In the genomic region with DNA sequence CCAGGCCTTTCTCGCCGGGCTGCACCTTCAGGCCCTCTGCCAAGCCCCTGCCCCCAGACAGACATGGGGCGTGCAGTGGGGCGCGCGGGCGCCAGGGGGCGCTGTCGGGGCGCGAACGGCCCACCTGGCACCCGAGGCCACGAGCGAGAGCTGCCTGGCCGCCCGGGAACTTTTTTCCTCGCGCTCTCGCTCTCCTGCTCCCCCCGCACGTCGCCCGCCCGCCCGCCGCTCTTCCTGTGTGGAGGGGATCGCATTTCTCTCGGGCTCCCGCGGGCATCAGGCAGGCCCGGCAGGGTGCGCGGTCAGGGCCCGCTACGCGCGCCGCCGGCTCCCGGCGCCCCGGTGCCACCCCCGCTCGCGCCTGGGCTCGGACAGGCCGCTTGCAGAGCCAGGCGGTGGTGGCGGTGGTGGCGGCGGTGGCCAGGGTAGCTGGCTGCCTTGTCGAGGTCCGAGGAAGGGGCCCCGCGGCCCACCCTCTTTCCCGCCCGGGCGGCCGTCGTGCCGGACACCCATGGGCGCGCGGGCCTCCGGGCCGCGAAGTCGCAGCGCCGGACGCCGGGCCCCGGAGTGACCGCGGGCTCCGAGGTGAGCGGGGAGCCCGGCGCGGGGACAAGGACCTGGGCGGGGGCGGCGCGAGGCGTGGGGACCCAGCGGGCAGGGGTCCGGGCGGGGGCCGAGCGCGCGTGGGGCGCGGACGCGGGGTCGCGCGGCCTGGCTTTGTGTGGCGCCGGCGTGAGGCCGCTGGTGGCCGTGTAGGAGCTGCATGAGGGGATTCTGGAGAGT, we compare ENCODE assay signal across 8 mouse cellular contexts. TPM values are rescaled to one million over a fixed set of nuclear protein-coding genes. Genes with fewer than 3 reads are reported as not detected.
A peak's percentile ranks its signal among the peaks of the same experiment; 100 is the strongest.
DNase-seq lines count a peak whose midpoint lies in the region; ATAC-seq and TF ChIP-seq lines count a peak whose summit lies in the region.

TSS of gene Rai1 (plus strand) at position 204 of the 783 bp plus-strand sequence.

- H3K27me3 ChIP-seq in ES-Bruce4 (ENCODE audit: control insufficient read depth, insufficient read depth, low read length, poor library complexity, severe bottlenecking) = peaks cover 10% of the 10 kb centered on the region
- no peaks in the 10 kb centered on the region for H3K27me3 ChIP-seq in lung, embryonic 15.5 days
- no peaks in the 10 kb centered on the region for H3K27me3 ChIP-seq in thymus, adult 2 months (ENCODE audit: control insufficient read depth, insufficient read depth, low read length)

- H3K27ac ChIP-seq in ES-Bruce4 (ENCODE audit: insufficient read depth, low read length) = no peak within 1 kb of the TSS
- H3K27ac ChIP-seq in lung, embryonic 15.5 days = peak within 1 kb of the TSS; percentile 96
- peak within 1 kb of the TSS; percentile 93 for H3K27ac ChIP-seq in olfactory bulb, adult 2 months (ENCODE audit: insufficient read depth, low read depth, low read length)
- H3K27ac ChIP-seq in thymus, adult 2 months (ENCODE audit: control insufficient read depth, insufficient read depth, low read length) = peak within 1 kb of the TSS; percentile 80

- H3K36me3 ChIP-seq in ES-Bruce4 (ENCODE audit: control insufficient read depth, insufficient read depth, low read length, poor library complexity, severe bottlenecking) = no peaks in the 10 kb centered on the region
- H3K36me3 ChIP-seq in lung, embryonic 15.5 days = no peaks in the 10 kb centered on the region
- H3K36me3 ChIP-seq in thymus, adult 2 months (ENCODE audit: control insufficient read depth, insufficient read depth, low read length) = no peaks in the 10 kb centered on the region

- 2% methylated on average over 103 of the region's 105 CpGs for WGBS in lung, embryonic 15.5 days
- under 1% methylated on average over 99 of the region's 105 CpGs for WGBS in olfactory bulb, adult 2 months
- WGBS in thymus, adult 2 months = 1% methylated on average over 104 of the region's 105 CpGs

- H3K9me3 ChIP-seq in ES-Bruce4 (replicated peaks; ENCODE audit: control insufficient read depth, insufficient read depth, low read length, poor library complexity, severe bottlenecking) = no peaks in the 10 kb centered on the region
- no peaks in the 10 kb centered on the region for H3K9me3 ChIP-seq in lung, embryonic 15.5 days

- TF ChIP-seq EP300 in ES-Bruce4 (IDR thresholded peaks at IDR 0.05; ENCODE audit: insufficient read depth, low read depth, low read length) = no peak

- peaks cover 8% of the 10 kb centered on the region for H3K4me1 ChIP-seq in ES-Bruce4 (ENCODE audit: control insufficient read depth, insufficient read depth, low read length)
- H3K4me1 ChIP-seq in lung, embryonic 15.5 days = peaks cover 60% of the 10 kb centered on the region
- H3K4me1 ChIP-seq in olfactory bulb, adult 2 months (ENCODE audit: control insufficient read depth, insufficient read depth, low read length) = peaks cover 33% of the 10 kb centered on the region
- H3K4me1 ChIP-seq in thymus, adult 2 months (replicated peaks; ENCODE audit: control insufficient read depth, insufficient read depth, low read length) = peaks cover 62% of the 10 kb centered on the region

- ATAC-seq in lung, embryonic 15.5 days (ENCODE audit: borderline replicate concordance, extremely low read depth, low FRiP score, low TSS enrichment) = peak; percentile 64

- H3K9ac ChIP-seq in ES-Bruce4 (ENCODE audit: low read depth, poor library complexity, severe bottlenecking) = peak within 1 kb of the TSS; percentile 99
- peak within 1 kb of the TSS; percentile 97 for H3K9ac ChIP-seq in lung, embryonic 15.5 days

- peak; percentile 96 for DNase-seq in cerebellum, adult 8-10 months
- peak; percentile 86 for DNase-seq in forelimb bud, embryonic 11.5 days (ENCODE audit: low read depth, low spot score)
- DNase-seq in heart, postnatal 4 days = peak; percentile 97
- peak; percentile 68 to 90 for DNase-seq in layer of hippocampus, adult 8-10 months (ENCODE audit: low spot score in 2 of 2)
- DNase-seq in thymus, adult 2 months = peak; percentile 96

- H3K4me3 ChIP-seq in ES-Bruce4 (ENCODE audit: low read depth, low read length) = peak within 1 kb of the TSS; percentile 64
- H3K4me3 ChIP-seq in lung, embryonic 15.5 days = peak within 1 kb of the TSS; percentile 82
- H3K4me3 ChIP-seq in olfactory bulb, adult 2 months (ENCODE audit: insufficient read depth, low read depth, low read length) = peak within 1 kb of the TSS; percentile 94
- peak within 1 kb of the TSS; percentile 96 for H3K4me3 ChIP-seq in thymus, adult 2 months (ENCODE audit: control insufficient read depth, insufficient read depth, low read length)

- peak; percentile 62 for TF ChIP-seq CTCF in ES-Bruce4 (IDR thresholded peaks at IDR 0.05; ENCODE audit: low read depth, low read length)
- peak; percentile 95 for TF ChIP-seq CTCF in olfactory bulb, adult 2 months (IDR thresholded peaks at IDR 0.05; ENCODE audit: insufficient read depth, low read depth, low read length)
- TF ChIP-seq CTCF in thymus, adult 2 months (IDR thresholded peaks at IDR 0.05; ENCODE audit: borderline replicate concordance, control insufficient read depth, extremely low read depth, insufficient read depth, low read length, poor library complexity) = peak; percentile 99

- peak within 1 kb of the TSS; percentile 70 for H3K4me2 ChIP-seq in lung, embryonic 15.5 days

- TF ChIP-seq POLR2A in ES-Bruce4 (IDR thresholded peaks at IDR 0.05; ENCODE audit: insufficient read depth, low read length) = no peak
- no peak for TF ChIP-seq POLR2A in olfactory bulb, adult 2 months (IDR thresholded peaks at IDR 0.05; ENCODE audit: insufficient read depth, low read depth, low read length)
- peak; percentile 75; the same call in 1 of the 2 replicates for TF ChIP-seq POLR2A in thymus, adult 2 months (IDR thresholded peaks at IDR 0.05; ENCODE audit: control insufficient read depth, extremely low read depth, insufficient read depth, low read length, poor library complexity)

RNA-seq across cellular contexts. Expression of gene Rai1, which starts in this region (rescaled TPM):
- polyA plus RNA-seq in ES-Bruce4 (2011; ENCODE audit: insufficient read depth, insufficient read length, low read depth, missing spikeins) = 21.9 and 27.4 TPM in 2 replicates
- 10 to 100 TPM; 50.6 to 58.0 TPM for total RNA-seq in heart, postnatal 4 days (2021)
- 10 to 100 TPM; 70.5 to 85.6 (median 78.1) TPM for total RNA-seq in layer of hippocampus, adult 8-10 months (2022)
- 27.9 and 28.2 TPM in 2 replicates for polyA plus RNA-seq in lung, embryonic 15.5 days (2015; fragmentation: Nextera tagmentation; extraction: Ambion mirVana)
- polyA plus RNA-seq in olfactory bulb, adult 2 months (2012; ENCODE audit: insufficient read depth, insufficient read length, low replicate concordance, missing spikeins) = 123 TPM in 1 of 2 replicates, not detected in the other
- polyA plus RNA-seq in thymus, adult 2 months (2012; rRNA removed) = 205 and 240 TPM in 2 replicates
